Mouse (Mus musculus) layer of hippocampus, postnatal 14 days (tissue): ENCODE measurements around the gene Casp1. TPM values are rescaled to one million over a fixed set of nuclear protein-coding genes. Genes with fewer than 3 reads are reported as not detected.

ENCODE experiments used
- DNase-seq, 2 experiments: peaks; one replicate each; pipeline ENCODE4 v3.0.0; 2021 to 2022; ENCODE audit warnings: low spot score in 2 of 2, mixed read lengths in 1 of 2
- long read RNA-seq, 2 experiments: library from polyadenylated mRNA; stranded (forward); transcript quantifications; one replicate each; pipeline ENCODE4 v2.0.0; 2021
- total RNA-seq, 2 experiments: library from RNA; stranded (reverse); gene quantifications; 2 replicates each; pipeline ENCODE4 v1.2.3; 2021

The Casp1 gene
- 1 to 10 TPM in 1 of 2 experiments, under 1 TPM in 1; 0.94 to 1.2 TPM for total RNA-seq
- long read RNA-seq, experiment 1: 0 reads
- long read RNA-seq, experiment 2, partial matches to known transcripts: 0 of 2 reads
- long read RNA-seq, experiment 2, other reads (novel, unspliced or antisense): 0 of 2 reads

GRCm38 (mm10) chr9:5298329-5299131 lies at the start of gene Casp1:
Gene Casp1, plus strand, starts transcription at chr9:5298517.
- DNase-seq: no peak

GRCm38 (mm10) chr9:5263951-5264475 lies 34.3 kb upstream of the Casp1 start:
- no peak for DNase-seq

- DNase-seq: no peak
Measured at GRCm38 (mm10) chr9:5270274-5270673, 28.0 kb upstream of the Casp1 start.

- DNase-seq: no peak
Measured at GRCm38 (mm10) chr9:5270884-5271283, 27.4 kb upstream of the Casp1 start.

GRCm38 (mm10) chr9:5271334-5271845 lies 26.9 kb upstream of the Casp1 start:
- DNase-seq: no peak

- no peak for DNase-seq
Measured at GRCm38 (mm10) chr9:5286071-5286470, 12.2 kb upstream of the Casp1 start.

GRCm38 (mm10) chr9:5286597-5286996 lies 11.7 kb upstream of the Casp1 start:
- no peak for DNase-seq

- no peak for DNase-seq
Measured at GRCm38 (mm10) chr9:5296354-5297237, 1.7 kb upstream of the Casp1 start.

- DNase-seq: no peak
Measured at GRCm38 (mm10) chr9:5299132-5299381, 740 bp downstream of the Casp1 start.

- no peak for DNase-seq
Measured at GRCm38 (mm10) chr9:5308561-5308960, 10.2 kb downstream of the Casp1 start, which contains the start of gene Casp4. Gene Casp4, plus strand, starts transcription at chr9:5308828.

GRCm38 (mm10) chr9:5310112-5310511 lies 11.8 kb downstream of the Casp1 start:
- DNase-seq: no peak

- DNase-seq: no peak
Measured at GRCm38 (mm10) chr9:5311435-5311834, 13.1 kb downstream of the Casp1 start.

GRCm38 (mm10) chr9:5328204-5328603 lies 29.9 kb downstream of the Casp1 start:
- no peak for DNase-seq

- no peak for DNase-seq
Measured at GRCm38 (mm10) chr9:5332441-5332840, 34.1 kb downstream of the Casp1 start.

- no peak for DNase-seq
Measured at GRCm38 (mm10) chr9:5333422-5333821, 35.1 kb downstream of the Casp1 start.

GRCm38 (mm10) chr9:5343092-5343491 lies 44.8 kb downstream of the Casp1 start:
- DNase-seq: no peak

GRCm38 (mm10) chr9:5344090-5344489 lies 45.8 kb downstream of the Casp1 start:
- DNase-seq: no peak

- DNase-seq: no peak
Measured at GRCm38 (mm10) chr9:5345291-5345898, 47.1 kb downstream of the Casp1 start, which contains the start of gene Casp12. Gene Casp12, plus strand, starts transcription at chr9:5345430.

- no peak for DNase-seq
Measured at GRCm38 (mm10) chr9:5347381-5347780, 49.1 kb downstream of the Casp1 start.

- DNase-seq: no peak
Measured at GRCm38 (mm10) chr9:5353673-5354072, 55.4 kb downstream of the Casp1 start.

- DNase-seq: no peak
Measured at GRCm38 (mm10) chr9:5356801-5357200, 58.5 kb downstream of the Casp1 start.
